Mouse (Mus musculus) small intestine, adult 2 months (tissue): ENCODE results near the gene Cpsf7.

ENCODE experiments used
- CTCF ChIP-seq: fragments of 200-500 bp; IDR thresholded peaks from 2 replicates; pipeline ENCODE4 v1.5.1; 2012; ENCODE audit warnings: low read depth, mild to moderate bottlenecking, control low read depth, inconsistent platforms, low read length, moderate library complexity, mixed read lengths; ENCODE audit not compliant: insufficient replicate concordance, insufficient read length; ENCODE audit errors: extremely low read depth
- POLR2A ChIP-seq: fragments of 200-500 bp; IDR thresholded peaks from 2 replicates; pipeline ENCODE4 v1.6.1; 2012; ENCODE audit warnings: low read depth, mild to moderate bottlenecking, control low read depth, inconsistent platforms, low read length, moderate library complexity

DNA sequence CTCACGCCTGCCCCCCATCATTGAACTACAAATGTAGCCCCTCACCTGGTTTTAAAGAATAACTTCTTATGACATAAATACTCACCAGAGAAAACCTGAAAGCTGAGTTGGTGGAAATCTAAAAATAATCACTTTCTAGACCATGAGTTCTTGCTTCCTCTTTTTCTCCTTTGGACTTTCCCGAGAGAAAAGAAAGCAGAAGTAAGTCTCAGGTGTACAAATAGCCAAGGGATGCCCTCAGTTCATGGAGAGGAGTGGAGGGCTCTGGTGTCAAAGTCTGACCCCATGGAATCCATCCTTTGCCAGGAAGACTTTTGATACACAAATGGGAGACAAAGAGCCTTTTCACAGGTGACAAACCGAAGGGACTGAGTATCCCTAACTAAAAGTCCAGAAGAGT, 55.7 kb downstream of the Cpsf7 start:
- TF ChIP-seq CTCF (no peak), POLR2A (no peak)
